Mouse (Mus musculus) Patski (cell line): ENCODE results near the gene Acer2. TPM values are rescaled to one million over a fixed set of nuclear protein-coding genes. Genes with fewer than 3 reads are reported as not detected.
A peak's percentile ranks its signal among the peaks of the same experiment; 100 is the strongest.
"Not testable (repeated sequence)": the region's sequence is repeated elsewhere in the genome, so short reads cannot be mapped to it uniquely, and the experiment has no call there.

Experiments
- ATAC-seq: fragments of 100-300 bp; one replicate; pipeline ENCODE4 v1.8.0; 2021
- CTCF ChIA-PET: fragments of 350-600 bp; sonication (Branson Sonifier 250); formaldehyde crosslinking; loops from one replicate; lab custom pipeline; 2022; ENCODE audit warnings: inconsistent platforms; lab: Charles Lee
- POLR2A ChIA-PET: fragments of 350-600 bp; sonication (Branson Sonifier 250); formaldehyde crosslinking; loops from one replicate; lab custom pipeline; 2022; ENCODE audit warnings: antibody characterized with exemption, inconsistent platforms; lab: Charles Lee
- DNase-seq: peaks from one replicate; pipeline ENCODE4 v3.0.0-alpha.2; 2011; ENCODE audit warnings: low read depth, low spot score
- H3K27me3 ChIP-seq: fragments of 371-371 bp; one replicate; pipeline ENCODE4 v1.5.1; 2021
- CTCF ChIP-seq: fragments of 100-300 bp; IDR thresholded peaks from one replicate; pipeline ENCODE4 v1.5.1; 2021
- in situ Hi-C: fragments of 300-500 bp; cut with MboI; formaldehyde crosslinking; loops from 3 replicates; pipeline ENCODE4 v1.11.1; 2018; ENCODE audit warnings: low pct_unique_long_range_greater_than_20kb, mixed read lengths
- polyA plus RNA-seq: library from polyadenylated mRNA; unstranded; gene quantifications from one replicate; pipeline ENCODE4 v1.2.3, GENCODE M21; 2021

The Acer2 gene
- polyA plus RNA-seq = not detected

DNA sequence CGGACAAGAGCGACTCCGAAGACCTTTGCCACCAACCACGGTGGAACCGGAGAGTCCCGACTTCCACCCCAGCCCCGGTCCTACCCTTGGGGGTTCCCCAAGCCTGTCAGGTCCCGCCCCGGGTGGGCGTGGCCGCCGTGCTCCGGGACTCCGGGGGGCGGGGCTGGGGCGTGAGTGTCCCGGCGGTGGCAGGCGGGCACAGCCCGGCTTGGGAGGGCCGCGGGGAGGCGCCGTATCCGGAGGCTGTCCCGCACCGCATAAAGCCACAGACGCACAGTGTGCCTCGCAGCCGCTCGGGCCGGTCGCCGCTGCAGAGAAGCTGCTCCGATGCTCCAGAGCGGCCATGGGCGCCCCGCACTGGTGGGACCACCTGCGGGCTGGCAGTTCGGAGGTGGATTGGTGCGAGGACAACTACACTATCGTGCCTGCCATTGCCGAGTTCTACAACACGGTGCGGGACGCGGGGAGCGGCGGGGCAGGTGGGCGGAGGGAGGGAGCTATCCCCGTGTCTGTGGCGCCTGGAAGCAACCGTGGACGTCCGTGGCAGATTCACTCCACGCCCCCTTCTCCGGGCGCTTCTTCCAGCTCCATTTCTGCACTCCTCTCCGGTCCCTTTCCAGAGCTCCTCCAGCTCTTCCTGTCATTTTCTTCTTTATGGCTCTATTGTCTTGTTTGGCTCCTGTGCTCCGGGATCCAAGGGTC is at the start of gene Acer2:
TSS of gene Acer2 (plus strand) at position 251 of the 702 bp plus-strand sequence.
- no peak for TF ChIP-seq CTCF
- in situ Hi-C loops = no loop called here
- CTCF ChIA-PET = no interaction called here
- H3K27me3 ChIP-seq = peaks cover 3% of the 10 kb centered on the region
- no peak for DNase-seq
- POLR2A ChIA-PET = interaction anchor here (0.7 kb wide), 2 partner anchors 34 to 277 kb away, joined by 4 to 6 read pairs; no protein-coding TSS in a partner anchor
- peak; percentile 31 for ATAC-seq

DNA sequence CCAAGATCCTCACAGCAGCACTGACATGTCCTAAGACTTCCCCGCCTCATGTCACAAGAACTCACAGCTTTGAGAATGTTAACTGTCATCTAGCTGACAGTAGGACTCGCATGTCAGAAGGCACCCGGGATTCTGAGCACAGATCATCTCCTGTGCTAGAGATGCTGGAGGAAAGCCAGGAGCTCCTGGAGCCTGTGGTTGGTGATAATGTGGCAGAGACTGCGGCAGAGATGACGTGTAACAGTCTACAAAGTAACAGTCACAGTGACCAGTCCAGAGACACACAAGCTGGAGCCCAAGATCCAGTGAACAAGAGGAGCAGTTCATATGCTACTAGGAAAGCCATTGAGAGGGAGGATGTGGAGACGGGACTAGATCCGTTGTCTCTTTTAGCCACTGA is 49.1 kb upstream of the Acer2 start:
- in situ Hi-C loops = loop anchor here (25.0 kb wide), 1 partner anchor 238 kb away; the partner anchor contains the start of gene Rraga
- TF ChIP-seq CTCF = no peak
- ChIA-PET POLR2A (no interaction called here), CTCF (interaction anchor here (1.0 to 1.1 kb wide), 2 partner anchors 9 to 14 kb away, joined by 3 to 5 read pairs; no protein-coding TSS in a partner anchor)
- no peaks in the 10 kb centered on the region for H3K27me3 ChIP-seq
- ATAC-seq (no peak), DNase-seq (no peak)

DNA sequence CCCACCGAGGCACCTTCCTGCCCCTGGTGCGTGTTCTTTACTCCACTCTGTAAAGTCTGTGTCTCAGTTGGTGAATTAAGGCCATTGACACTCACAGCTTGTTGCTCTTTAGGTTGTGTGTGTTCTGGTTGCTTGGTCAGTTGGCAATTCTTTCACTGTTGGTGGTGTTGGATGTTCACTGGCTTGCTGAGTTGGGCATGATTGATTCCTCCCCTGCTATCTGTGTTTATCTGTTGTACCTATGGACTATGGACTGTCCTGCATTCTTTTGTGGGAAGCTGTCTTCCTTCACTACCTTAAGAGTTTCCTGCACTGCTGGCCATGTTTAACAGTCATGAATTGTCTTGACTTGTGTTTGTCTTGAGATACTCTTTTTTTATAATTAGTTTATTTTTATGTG is 42.3 kb upstream of the Acer2 start:
- in situ Hi-C loops = loop anchor here (25.0 kb wide), 1 partner anchor 245 kb away; the partner anchor contains the start of gene Rraga
- TF ChIP-seq CTCF = no peak
- DNase-seq (no peak), ATAC-seq (no peak)
- no peaks in the 10 kb centered on the region for H3K27me3 ChIP-seq
- ChIA-PET CTCF (interaction anchor here (1.5 kb wide), 1 partner anchor 11 kb away, joined by 4 read pairs; no protein-coding TSS in a partner anchor), POLR2A (no interaction called here)

DNA sequence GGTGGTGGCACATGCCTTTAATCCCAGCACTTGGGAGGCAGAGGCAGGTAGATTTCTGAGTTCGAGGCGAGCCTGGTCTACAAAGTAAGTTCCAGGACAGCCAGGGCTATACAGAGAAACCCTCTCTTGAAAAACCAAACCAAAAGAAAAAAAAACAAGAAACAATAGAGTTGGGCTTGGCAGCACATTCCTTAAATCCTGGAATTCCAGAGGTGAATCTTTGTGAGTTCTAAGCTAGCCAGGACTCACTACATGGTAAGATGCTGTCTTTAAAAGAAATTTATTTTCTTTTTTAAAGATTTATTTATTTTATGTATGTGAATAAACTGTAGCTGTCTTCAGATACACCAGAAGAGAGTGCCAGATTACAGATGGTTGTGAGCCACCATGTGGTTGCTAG is 33.1 kb upstream of the Acer2 start:
- H3K27me3 ChIP-seq, ATAC-seq, DNase-seq, POLR2A ChIA-PET, CTCF ChIA-PET: not testable (repeated sequence)
- in situ Hi-C loops = loop anchor here (25.0 kb wide), 1 partner anchor 254 kb away; the partner anchor contains the start of gene Rraga

DNA sequence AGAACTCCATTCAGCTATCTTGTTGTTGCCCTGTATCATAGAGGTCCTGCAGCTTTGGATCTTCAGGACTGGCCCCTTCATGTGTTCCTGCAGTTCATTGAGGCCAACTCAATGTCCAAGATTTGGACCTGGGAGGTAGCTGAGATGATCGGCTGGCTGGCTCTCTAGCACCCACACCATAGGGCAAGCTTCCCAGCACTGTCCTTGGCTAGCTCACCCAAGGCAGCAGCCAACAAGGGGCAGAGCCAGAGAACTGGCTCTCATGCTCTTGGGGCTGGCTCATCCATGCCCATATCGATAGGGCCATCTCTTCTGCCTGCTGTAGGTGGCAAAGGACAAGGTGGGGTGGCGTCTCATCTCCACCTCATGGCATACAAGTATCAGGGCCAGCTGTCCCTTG is 28.8 kb upstream of the Acer2 start:
- no peaks in the 10 kb centered on the region for H3K27me3 ChIP-seq
- TF ChIP-seq CTCF = no peak
- ChIA-PET POLR2A (no interaction called here), CTCF (interaction anchor here (0.7 to 1.2 kb wide), 2 partner anchors 21 to 30 kb away, joined by 3 read pairs; no protein-coding TSS in a partner anchor)
- ATAC-seq (no peak), DNase-seq (no peak)
- in situ Hi-C loops = loop anchor here (25.0 kb wide), 1 partner anchor 258 kb away; the partner anchor contains the start of gene Rraga

DNA sequence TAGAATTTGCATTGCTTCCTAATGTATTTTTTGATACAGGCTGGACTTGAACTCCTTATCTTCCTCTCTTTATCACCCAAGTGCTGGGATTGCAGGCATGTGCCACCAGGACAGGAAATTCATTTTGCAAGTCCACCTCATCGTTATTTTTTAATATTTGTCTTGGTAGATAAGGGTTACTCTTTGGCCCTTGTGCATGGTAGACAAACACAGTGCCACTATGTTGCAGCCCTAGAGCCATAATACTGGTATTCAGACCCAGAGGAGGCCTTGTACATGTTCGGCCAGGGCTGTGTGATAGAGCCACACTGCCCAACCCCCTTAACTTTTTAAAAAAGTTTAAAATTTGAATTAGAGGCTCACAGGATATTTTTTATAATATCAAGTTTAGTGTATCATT is 26.9 kb upstream of the Acer2 start:
- H3K27me3 ChIP-seq = no peaks in the 10 kb centered on the region
- in situ Hi-C loops = loop anchor here (25.0 kb wide), 1 partner anchor 260 kb away; the partner anchor contains the start of gene Rraga
- ATAC-seq (no peak), DNase-seq (no peak)
- ChIA-PET POLR2A (no interaction called here), CTCF (no interaction called here)
- TF ChIP-seq CTCF = no peak

DNA sequence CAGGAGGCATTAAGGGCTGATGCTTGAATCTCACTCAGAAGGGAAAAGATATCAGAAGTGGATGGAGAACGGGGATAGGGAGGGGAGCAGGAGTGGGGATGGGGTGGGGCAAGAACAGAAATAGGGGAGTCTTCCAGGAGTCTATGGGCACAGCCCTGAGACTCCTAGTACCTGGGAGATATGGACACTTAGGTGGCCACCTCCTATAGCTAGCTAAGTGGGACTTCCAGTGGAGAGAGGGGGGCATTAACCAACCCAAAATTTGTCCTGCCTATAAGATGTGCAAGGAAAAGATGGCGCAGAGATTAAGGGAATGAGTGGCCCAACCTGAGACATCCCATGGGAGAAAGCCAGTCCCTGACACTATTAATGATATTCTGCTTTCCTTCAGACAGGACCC is 22.9 kb upstream of the Acer2 start:
- CTCF ChIA-PET = no interaction called here
- TF ChIP-seq CTCF = no peak
- ATAC-seq (no peak), DNase-seq (no peak)
- no peaks in the 10 kb centered on the region for H3K27me3 ChIP-seq
- POLR2A ChIA-PET = no interaction called here
- in situ Hi-C loops = no loop called here

DNA sequence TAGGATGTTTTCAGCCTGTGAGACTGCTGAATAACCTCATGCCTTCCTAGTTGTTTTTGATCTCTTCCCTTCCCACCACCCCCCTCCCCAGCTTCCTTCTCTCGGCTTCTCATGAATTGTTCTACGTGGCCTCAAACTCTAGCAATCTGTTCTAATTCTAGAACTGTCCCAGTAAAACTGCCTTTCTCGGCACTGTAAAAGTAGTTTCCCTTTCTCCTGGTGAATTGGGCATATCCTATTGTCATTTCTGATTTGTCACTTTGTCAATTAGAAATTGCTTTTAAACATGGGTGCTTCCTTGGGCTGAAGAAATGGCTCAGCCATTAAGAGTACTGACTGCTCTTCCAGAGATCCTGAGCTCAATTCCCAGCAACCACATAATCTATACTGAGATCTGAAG is 22.2 kb upstream of the Acer2 start:
- no peak for TF ChIP-seq CTCF
- in situ Hi-C loops = no loop called here
- no peaks in the 10 kb centered on the region for H3K27me3 ChIP-seq
- ChIA-PET CTCF (no interaction called here), POLR2A (no interaction called here)
- ATAC-seq (no peak), DNase-seq (no peak)

DNA sequence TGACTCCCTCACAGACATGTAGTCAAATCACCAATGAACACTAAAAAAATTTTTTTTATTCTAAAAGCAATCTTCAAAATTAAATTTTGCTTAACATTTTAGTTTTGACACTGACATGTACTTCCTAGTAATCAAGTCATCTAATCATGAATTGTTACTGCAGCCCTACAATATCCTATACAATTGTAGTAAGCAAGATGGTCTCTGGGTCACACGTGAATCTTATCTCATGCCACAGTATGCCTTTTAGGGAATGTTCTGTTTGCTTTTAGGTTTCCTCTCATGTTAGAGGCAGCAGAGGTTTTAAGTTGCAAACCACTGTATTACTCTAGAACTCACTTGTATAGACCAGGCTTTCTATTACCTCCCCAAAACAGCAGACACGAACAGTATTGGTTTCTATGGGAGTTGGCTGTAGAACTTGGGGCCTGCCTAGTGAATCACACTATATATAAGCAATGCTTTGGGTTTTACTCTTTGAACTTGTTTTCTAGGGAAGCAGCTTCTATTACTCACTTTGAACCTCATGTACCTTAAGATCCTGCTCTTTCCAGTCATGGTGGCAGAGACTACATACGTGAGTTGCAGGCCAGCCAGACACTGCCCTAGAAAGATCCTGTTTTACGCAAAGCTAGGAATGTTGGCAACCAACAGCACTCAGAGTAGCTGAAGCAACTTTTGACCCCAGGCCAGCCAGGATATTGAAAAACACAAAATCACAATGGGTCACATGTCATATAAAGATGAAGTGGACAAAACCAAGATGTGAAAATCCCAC is 21.2 kb upstream of the Acer2 start:
- TF ChIP-seq CTCF = no peak
- no peaks in the 10 kb centered on the region for H3K27me3 ChIP-seq
- ChIA-PET POLR2A (no interaction called here), CTCF (no interaction called here)
- ATAC-seq (no peak), DNase-seq (no peak)
- in situ Hi-C loops = no loop called here

DNA sequence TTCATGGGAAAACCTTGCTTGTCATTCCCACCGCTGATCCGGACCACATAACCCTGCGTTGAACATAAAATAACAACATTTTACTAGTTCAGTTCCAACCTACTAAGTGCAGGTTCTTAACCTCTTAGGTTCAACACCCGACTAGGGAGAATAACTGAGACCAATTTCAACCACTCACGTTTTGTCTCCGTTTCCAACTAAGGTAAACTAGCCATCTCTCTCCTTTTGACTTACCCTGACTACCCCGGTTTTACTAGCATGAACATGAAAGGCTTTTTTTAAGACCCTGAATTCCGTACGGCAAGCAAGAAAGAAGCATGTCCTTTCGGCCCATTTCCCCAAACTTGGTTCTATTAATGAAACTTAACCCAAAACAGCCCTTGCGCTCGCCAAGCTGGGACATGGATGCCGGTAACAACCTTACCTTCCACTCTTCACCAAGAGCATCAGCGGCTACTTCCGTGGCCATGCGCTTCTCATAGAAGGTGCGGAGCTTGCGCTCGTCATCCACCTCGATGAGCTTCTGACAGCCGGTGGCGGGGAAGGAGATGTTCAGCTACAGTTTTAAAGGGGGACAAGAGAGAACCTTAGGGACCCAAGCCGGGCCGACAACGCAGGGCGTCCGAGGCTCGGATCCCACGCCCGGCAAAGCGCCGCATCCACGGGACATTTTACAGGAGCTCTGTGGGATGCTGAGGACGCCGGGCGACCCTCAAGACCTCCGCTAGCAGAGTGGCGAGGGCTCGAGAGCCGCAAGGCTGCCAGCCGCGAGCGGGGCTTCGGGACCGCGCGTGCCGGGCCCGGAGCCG is 17.7 kb upstream of the Acer2 start:
- ChIA-PET POLR2A (interaction anchor here (0.6 to 0.7 kb wide), 2 partner anchors 46 to 144 kb away, joined by 3 to 6 read pairs; no protein-coding TSS in a partner anchor), CTCF (no interaction called here)
- DNase-seq (no peak), ATAC-seq (peak; percentile 52)
- in situ Hi-C loops = no loop called here
- H3K27me3 ChIP-seq = no peaks in the 10 kb centered on the region
- no peak for TF ChIP-seq CTCF
